19 mouse cellular contexts compared by ENCODE assay signal in the genomic region with DNA sequence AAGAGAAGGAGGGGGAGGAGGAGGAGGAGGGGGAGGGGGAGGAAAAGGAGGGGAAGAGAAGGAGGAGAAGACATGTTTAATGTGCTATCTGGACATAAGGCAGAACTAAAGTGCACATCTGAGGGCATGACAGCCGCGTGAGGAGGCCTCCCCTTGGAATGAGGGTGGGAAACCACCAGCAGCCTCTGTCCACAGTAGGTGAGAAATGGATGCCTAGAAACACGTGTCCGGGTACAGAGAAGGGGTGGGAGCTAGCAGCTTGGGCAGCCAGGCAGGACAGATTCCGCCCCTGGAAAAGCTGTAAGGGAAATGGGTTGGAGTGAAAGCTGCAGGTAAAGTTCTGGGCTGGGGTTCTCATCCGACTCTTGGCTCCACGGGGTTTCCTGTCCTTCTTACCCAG. TPM values are rescaled to one million over a fixed set of nuclear protein-coding genes. Genes with fewer than 3 reads are reported as not detected.
DNase-seq lines count a peak whose midpoint lies in the region; ATAC-seq and TF ChIP-seq lines count a peak whose summit lies in the region.
"Had no signal": no experiment of that assay in that cellular context is flagged by ENCODE, and none has a peak within 500 bp of the region (broad histone marks: within the 10 kb centered on the region; RNA-seq: fewer than 3 reads in every experiment).

No protein-coding gene starts in this region.

- no peaks in the 10 kb centered on the region for H3K36me3 ChIP-seq in kidney, embryonic 15.5 days
- no peaks in the 10 kb centered on the region for H3K36me3 ChIP-seq in kidney, adult 2 months (ENCODE audit: control insufficient read depth, insufficient read depth, low read length)
- 0 out of 2 replicates have a peak, but pooled peaks cover 2% of the 10 kb centered on the region for H3K36me3 ChIP-seq in limb, embryonic 10.5 days
- no peaks in the 10 kb centered on the region for H3K36me3 ChIP-seq in limb, embryonic 14.5 days (ENCODE audit: control insufficient read depth, insufficient read depth, low read length)
- no peaks in the 10 kb centered on the region for H3K36me3 ChIP-seq in forebrain, embryonic 14.5 days (ENCODE audit: control insufficient read depth, insufficient read depth, low read length)
- H3K36me3 ChIP-seq: embryonic facial prominence, embryonic 10.5 days; embryonic facial prominence, embryonic 12.5 days had no signal

- whole genome bisulfite sequencing in kidney, embryonic 15.5 days, result 43% methylated on average over 7 of the region's 7 CpGs
- WGBS in kidney, adult 2 months, result 41% methylated on average over 7 of the region's 7 CpGs
- 62% methylated on average over 7 of the region's 7 CpGs for WGBS in limb, embryonic 10.5 days
- WGBS in limb, embryonic 14.5 days, result 41% methylated on average over 7 of the region's 7 CpGs
- 79% methylated on average over 7 of the region's 7 CpGs for WGBS in forebrain, embryonic 14.5 days

- H3K9ac ChIP-seq in kidney, embryonic 15.5 days, result no peak overlapping the region
- H3K9ac ChIP-seq in limb, embryonic 14.5 days (ENCODE audit: low read depth, low read length, severe bottlenecking), result no peak overlapping the region
- H3K9ac ChIP-seq in forebrain, embryonic 14.5 days (ENCODE audit: low read length), result no peak overlapping the region
- H3K9ac ChIP-seq: embryonic facial prominence, embryonic 12.5 days; forebrain, embryonic 13.5 days had no signal

- H3K27ac ChIP-seq in kidney, embryonic 15.5 days, result no peak overlapping the region
- no peak overlapping the region for H3K27ac ChIP-seq in kidney, adult 2 months (ENCODE audit: insufficient read depth, low read depth, low read length)
- H3K27ac ChIP-seq in brown adipose tissue, adult 24 weeks (replicated peaks; ENCODE audit: low read depth, low read length), result 0 out of 2 replicates have a peak overlapping the region, but pooled peaks have one; percentile 6
- H3K27ac ChIP-seq in limb, embryonic 10.5 days, result peak overlapping the region; percentile 30; the same call in 1 of the 2 replicates
- no peak overlapping the region for H3K27ac ChIP-seq in limb, embryonic 14.5 days (replicated peaks; ENCODE audit: low read depth, low read length)
- H3K27ac ChIP-seq in forebrain, embryonic 14.5 days (ENCODE audit: low read depth, low read length), result no peak overlapping the region
- H3K27ac ChIP-seq: embryonic facial prominence, embryonic 10.5 days; embryonic facial prominence, embryonic 12.5 days; forebrain, embryonic 13.5 days had no signal

- H3K27me3 ChIP-seq in kidney, embryonic 15.5 days, result no peaks in the 10 kb centered on the region
- no peaks in the 10 kb centered on the region for H3K27me3 ChIP-seq in kidney, adult 2 months (replicated peaks; ENCODE audit: control insufficient read depth, insufficient read depth, low read length)
- H3K27me3 ChIP-seq in limb, embryonic 10.5 days (ENCODE audit: low read depth, poor library complexity, severe bottlenecking), result no peaks in the 10 kb centered on the region
- no peaks in the 10 kb centered on the region for H3K27me3 ChIP-seq in limb, embryonic 14.5 days (ENCODE audit: control insufficient read depth, insufficient read depth, low read length)
- no peaks in the 10 kb centered on the region for H3K27me3 ChIP-seq in forebrain, embryonic 14.5 days (replicated peaks; ENCODE audit: control insufficient read depth, insufficient read depth, low read length)
- H3K27me3 ChIP-seq: forebrain, embryonic 13.5 days had no signal

- peak; percentile 58; the same call in 1 of the 2 replicates for ATAC-seq in kidney, embryonic 15.5 days (replicated peaks; ENCODE audit: low FRiP score)
- ATAC-seq in limb, embryonic 14.5 days (ENCODE audit: low FRiP score, low read depth), result no peak
- ATAC-seq in forebrain, embryonic 14.5 days, result no peak
- ATAC-seq: forebrain, embryonic 13.5 days; forebrain, embryonic 16.5 days had no signal

- no peaks in the 10 kb centered on the region for H3K9me3 ChIP-seq in kidney, embryonic 15.5 days (replicated peaks)
- H3K9me3 ChIP-seq in limb, embryonic 10.5 days (replicated peaks), result no peaks in the 10 kb centered on the region
- no peaks in the 10 kb centered on the region for H3K9me3 ChIP-seq in limb, embryonic 14.5 days (ENCODE audit: control insufficient read depth, low read length)
- H3K9me3 ChIP-seq in forebrain, embryonic 14.5 days (replicated peaks; ENCODE audit: control insufficient read depth, low read length), result no peaks in the 10 kb centered on the region
- H3K9me3 ChIP-seq: embryonic facial prominence, embryonic 12.5 days; forebrain, embryonic 13.5 days had no signal

- H3K4me2 ChIP-seq in kidney, embryonic 15.5 days, result no peak overlapping the region
- 0 out of 2 replicates have a peak overlapping the region, but pooled peaks have one; percentile 7 for H3K4me2 ChIP-seq in limb, embryonic 14.5 days (replicated peaks; ENCODE audit: low read depth, low read length, severe bottlenecking)
- H3K4me2 ChIP-seq in forebrain, embryonic 14.5 days (ENCODE audit: low read length), result no peak overlapping the region
- H3K4me2 ChIP-seq: embryonic facial prominence, embryonic 12.5 days; forebrain, embryonic 13.5 days had no signal

- no peak overlapping the region for H3K4me3 ChIP-seq in kidney, embryonic 15.5 days (replicated peaks)
- H3K4me3 ChIP-seq in kidney, adult 2 months (ENCODE audit: insufficient read depth, low read depth, low read length), result no peak overlapping the region
- H3K4me3 ChIP-seq in brown adipose tissue, adult 24 weeks (ENCODE audit: insufficient read depth, low read depth, low read length), result no peak overlapping the region
- no peak overlapping the region for H3K4me3 ChIP-seq in limb, embryonic 10.5 days
- no peak overlapping the region for H3K4me3 ChIP-seq in limb, embryonic 14.5 days (replicated peaks; ENCODE audit: low read length)
- H3K4me3 ChIP-seq in forebrain, embryonic 14.5 days (ENCODE audit: low read depth, low read length), result no peak overlapping the region
- H3K4me3 ChIP-seq: embryonic facial prominence, embryonic 10.5 days; embryonic facial prominence, embryonic 12.5 days; forebrain, embryonic 13.5 days had no signal

- H3K4me1 ChIP-seq in kidney, embryonic 15.5 days, result peaks cover 15% of the 10 kb centered on the region; the same call in 1 of the 2 replicates
- H3K4me1 ChIP-seq in kidney, adult 2 months (ENCODE audit: control insufficient read depth, insufficient read depth, low read length), result 0 out of 2 replicates have a peak, but pooled peaks cover 3% of the 10 kb centered on the region
- H3K4me1 ChIP-seq in brown adipose tissue, adult 24 weeks (ENCODE audit: control insufficient read depth, insufficient read depth, insufficient read length, low read length), result peaks cover 8% of the 10 kb centered on the region
- H3K4me1 ChIP-seq in limb, embryonic 10.5 days, result peaks cover 38% of the 10 kb centered on the region
- H3K4me1 ChIP-seq in limb, embryonic 14.5 days (ENCODE audit: control insufficient read depth, insufficient read depth, low read length), result peaks cover 13% of the 10 kb centered on the region
- H3K4me1 ChIP-seq in forebrain, embryonic 14.5 days (ENCODE audit: control insufficient read depth, insufficient read depth, low read length), result no peaks in the 10 kb centered on the region

- DNase-seq in kidney, adult 2 months, result no peak
- DNase-seq in limb, embryonic 10.5 days (ENCODE audit: low spot score), result no peak
- DNase-seq in limb, embryonic 14.5 days (ENCODE audit: low spot score), result no peak
- DNase-seq in forebrain, embryonic 14.5 days (ENCODE audit: low spot score), result no peak
- no peak for DNase-seq in heart, postnatal 4 days
- DNase-seq: adrenal gland, adult 2 months; adrenal gland, postnatal 10 days; adrenal gland, postnatal 25 days; cerebellum, adult 11-12 months; cerebellum, adult 2 months; cerebellum, adult 9-10 months; cerebellum, postnatal 10 days; cerebellum, postnatal 25 days had no signal

- no peak for TF ChIP-seq CTCF in kidney, adult 2 months (conservative IDR thresholded peaks at IDR 0.05; ENCODE audit: insufficient read depth, insufficient read length, low read depth, low read length)

- TF ChIP-seq POLR2A in kidney, adult 2 months (IDR thresholded peaks at IDR 0.05; ENCODE audit: low read depth, low read length), result no peak
- TF ChIP-seq POLR2A in limb, embryonic 14.5 days (IDR thresholded peaks at IDR 0.05; ENCODE audit: borderline replicate concordance, extremely low read depth, insufficient read depth, insufficient read length), result no peak

RNA-seq across cellular contexts. Expression of a gene that starts 31.6 kb away (rescaled TPM):
- polyA plus RNA-seq in kidney, embryonic 15.5 days (2015; fragmentation: Nextera tagmentation; extraction: Ambion mirVana), result 14.1 and 14.3 TPM in 2 replicates
- polyA plus RNA-seq in kidney, adult 2 months (2012; rRNA removed), result 2.9 and 3.2 TPM in 2 replicates
- 4.6 and 4.9 TPM in 2 replicates for polyA plus RNA-seq in brown adipose tissue, adult 24 weeks (2012; ENCODE audit: insufficient read depth, insufficient read length, missing spikeins)
- polyA plus RNA-seq in limb, embryonic 10.5 days (2016; fragmentation: Nextera tagmentation; extraction: Ambion mirVana), result 34.1 and 60.8 TPM in 2 replicates
- 20.6 and 26.0 TPM in 2 replicates for polyA plus RNA-seq in limb, embryonic 14.5 days (2012; rRNA removed)
- 32.8 and 38.0 TPM in 2 replicates for polyA plus RNA-seq in limb, embryonic 14.5 days (2014; fragmentation: Nextera tagmentation; extraction: Ambion mirVana)
- 115 and 143 TPM in 2 replicates for polyA plus RNA-seq in forebrain, embryonic 14.5 days (2014; fragmentation: Nextera tagmentation; extraction: Ambion mirVana)
- total RNA-seq in heart, postnatal 4 days (2021), result 1 to 10 TPM; 3.7 to 5.4 TPM

Comparison
In these comparisons a context has a peak if more than half of its experiments do, and no peak if none do; other contexts are left out.
1. H3K27ac ChIP-seq: peak in brown adipose tissue, adult 24 weeks (single experiment) and limb, embryonic 10.5 days (single experiment); none in kidney, embryonic 15.5 days (single experiment), kidney, adult 2 months (single experiment), limb, embryonic 14.5 days (single experiment) and forebrain, embryonic 14.5 days (single experiment).